Mouse (Mus musculus): ENCODE measurements around the gene Nop2. TPM values are rescaled to one million over a fixed set of nuclear protein-coding genes. Genes with fewer than 3 reads are reported as not detected.

Gene Nop2
- polyA plus RNA-seq, 1 experiment from 2014 or later: 54.4 TPM

DNA sequence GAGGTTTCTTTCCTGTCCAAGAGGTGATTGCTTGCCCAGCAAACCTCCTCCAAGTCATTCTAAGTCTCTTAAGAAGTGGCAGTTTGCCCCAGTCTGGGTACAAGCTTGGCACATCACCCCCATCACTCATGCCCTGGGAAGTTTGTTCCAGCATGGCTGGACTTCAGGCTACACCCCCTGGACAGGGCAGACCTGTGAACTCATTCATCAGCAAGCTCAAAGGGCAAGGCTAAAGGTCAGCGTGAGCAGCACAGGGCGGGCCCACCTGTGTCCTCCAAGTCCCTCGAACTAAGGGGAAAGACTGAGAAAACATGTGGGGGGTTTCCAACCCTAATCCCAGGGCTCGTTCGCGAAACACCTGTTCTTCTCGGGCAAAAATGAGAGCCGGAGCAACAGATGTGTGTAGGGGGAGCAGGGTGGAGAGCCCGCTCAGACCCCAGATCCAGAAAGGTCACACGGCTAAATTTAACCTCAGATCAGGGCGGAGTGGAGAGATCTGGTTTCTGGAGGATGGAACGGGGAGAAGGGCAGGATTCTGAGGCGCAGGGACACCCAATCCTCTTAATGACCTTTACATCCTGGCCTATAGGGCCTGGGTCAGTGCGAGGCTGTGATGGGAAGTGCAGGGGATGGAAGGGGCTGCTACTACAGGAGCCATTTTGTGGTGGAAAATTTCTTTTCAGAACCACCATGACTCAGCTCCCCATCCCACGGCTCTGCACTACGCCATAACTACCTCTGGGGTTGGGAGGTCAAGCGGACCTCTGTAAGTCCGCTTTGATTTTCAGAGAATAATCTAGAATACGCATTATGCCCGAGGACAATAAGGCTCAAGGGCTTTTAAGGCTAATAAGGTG is 32.3 kb downstream of the Nop2 start:
- Histone ChIP-seq H3K4me1 (replicated peaks; ENCODE audit: control insufficient read depth, insufficient read depth, low read length) (peaks cover 33% of the 10 kb centered on the region), H3K9ac (replicated peaks; ENCODE audit: low read depth, low read length) (peak overlapping the region; percentile 96), H3K4me3 (replicated peaks; ENCODE audit: low read length) (peak overlapping the region; percentile 93), H3K27me3 (replicated peaks; ENCODE audit: control insufficient read depth, insufficient read depth, low read length) (no peaks in the 10 kb centered on the region), H3K27ac (ENCODE audit: low read length) (peak overlapping the region; percentile 91), H3K4me2 (ENCODE audit: low read length) (peak overlapping the region; percentile 96), H3K9me3 (ENCODE audit: control insufficient read depth, low read length) (no peaks in the 10 kb centered on the region), H3K36me3 (ENCODE audit: control insufficient read depth, insufficient read depth) (peaks cover 19% of the 10 kb centered on the region)
- 3% methylated on average over 20 of the region's 20 CpGs for WGBS
- ATAC-seq: no peak

DNA sequence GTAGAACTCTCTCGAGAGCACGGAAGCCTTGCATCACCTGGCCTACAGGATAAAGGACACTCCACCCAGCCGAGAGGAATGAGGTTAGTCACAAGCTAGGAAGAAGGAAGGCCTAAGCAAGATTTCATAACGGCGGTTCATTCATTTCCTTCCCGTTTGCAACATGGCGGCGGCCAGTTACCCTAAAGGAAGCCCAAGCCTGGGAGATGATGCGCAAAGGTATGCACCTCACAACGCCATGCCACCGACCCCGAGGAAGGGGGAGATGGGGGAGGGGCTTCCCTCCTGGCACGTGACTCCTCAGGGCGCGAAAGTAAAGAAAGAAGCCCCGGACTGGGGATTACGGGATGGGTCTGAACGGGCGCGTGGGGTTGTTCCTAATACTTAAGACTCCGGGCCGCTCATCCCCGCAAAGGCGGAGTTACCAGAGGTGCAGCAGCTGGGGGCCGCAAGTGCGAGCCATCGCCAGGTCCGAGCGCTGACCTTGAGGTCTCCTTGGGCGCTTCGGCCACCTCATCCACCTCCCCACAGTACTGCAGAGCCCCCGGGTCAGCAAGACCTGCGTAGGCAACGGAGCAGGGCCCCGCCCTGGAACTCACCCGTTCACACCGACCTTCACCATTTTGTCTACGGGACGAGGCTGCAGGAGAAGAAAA is 33.1 kb downstream of the Nop2 start:
- Histone ChIP-seq H3K36me3 (ENCODE audit: control insufficient read depth, insufficient read depth) (peaks cover 23% of the 10 kb centered on the region), H3K4me3 (replicated peaks; ENCODE audit: low read length) (peak overlapping the region; percentile 93), H3K4me2 (ENCODE audit: low read length) (peak overlapping the region; percentile 96), H3K9ac (replicated peaks; ENCODE audit: low read depth, low read length) (peak overlapping the region; percentile 96), H3K4me1 (replicated peaks; ENCODE audit: control insufficient read depth, insufficient read depth, low read length) (peaks cover 33% of the 10 kb centered on the region), H3K9me3 (ENCODE audit: control insufficient read depth, low read length) (no peaks in the 10 kb centered on the region), H3K27ac (ENCODE audit: low read length) (peak overlapping the region; percentile 91), H3K27me3 (replicated peaks; ENCODE audit: control insufficient read depth, insufficient read depth, low read length) (no peaks in the 10 kb centered on the region)
- WGBS: under 1% methylated on average over 39 of the region's 39 CpGs
- ATAC-seq: peak; percentile 17

DNA sequence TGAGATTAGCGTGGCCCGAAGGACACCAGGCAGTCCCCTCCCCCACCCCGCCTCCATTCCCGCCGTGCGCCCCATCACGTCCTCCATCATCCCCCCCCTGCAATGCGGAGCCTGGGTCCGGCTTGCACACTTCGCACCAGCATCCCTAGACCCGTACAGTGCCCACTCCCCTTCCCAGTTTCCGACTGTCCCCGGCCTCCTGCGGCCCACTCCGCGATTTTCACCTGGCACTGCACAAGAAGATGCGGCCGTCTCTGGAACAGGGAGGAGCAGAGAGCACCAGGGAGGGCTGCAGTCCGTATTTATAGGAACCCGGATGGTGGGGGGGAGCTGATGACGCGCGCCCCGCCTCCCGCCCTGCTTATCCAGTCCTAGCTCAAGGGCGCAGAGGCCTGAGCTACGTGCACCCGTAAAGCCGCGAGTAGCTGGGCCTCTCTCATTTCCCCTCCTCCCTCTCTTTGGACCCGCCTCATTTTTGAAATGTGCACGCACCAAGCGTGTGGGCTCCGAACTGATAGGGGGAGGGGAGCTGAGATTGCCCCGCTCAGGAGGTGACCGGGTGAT is 33.7 kb downstream of the Nop2 start:
- H3K36me3 ChIP-seq (ENCODE audit: control insufficient read depth, insufficient read depth): peaks cover 22% of the 10 kb centered on the region
- 0% methylated on average over 35 of the region's 36 CpGs for WGBS
- peak; percentile 93 for ATAC-seq

DNA sequence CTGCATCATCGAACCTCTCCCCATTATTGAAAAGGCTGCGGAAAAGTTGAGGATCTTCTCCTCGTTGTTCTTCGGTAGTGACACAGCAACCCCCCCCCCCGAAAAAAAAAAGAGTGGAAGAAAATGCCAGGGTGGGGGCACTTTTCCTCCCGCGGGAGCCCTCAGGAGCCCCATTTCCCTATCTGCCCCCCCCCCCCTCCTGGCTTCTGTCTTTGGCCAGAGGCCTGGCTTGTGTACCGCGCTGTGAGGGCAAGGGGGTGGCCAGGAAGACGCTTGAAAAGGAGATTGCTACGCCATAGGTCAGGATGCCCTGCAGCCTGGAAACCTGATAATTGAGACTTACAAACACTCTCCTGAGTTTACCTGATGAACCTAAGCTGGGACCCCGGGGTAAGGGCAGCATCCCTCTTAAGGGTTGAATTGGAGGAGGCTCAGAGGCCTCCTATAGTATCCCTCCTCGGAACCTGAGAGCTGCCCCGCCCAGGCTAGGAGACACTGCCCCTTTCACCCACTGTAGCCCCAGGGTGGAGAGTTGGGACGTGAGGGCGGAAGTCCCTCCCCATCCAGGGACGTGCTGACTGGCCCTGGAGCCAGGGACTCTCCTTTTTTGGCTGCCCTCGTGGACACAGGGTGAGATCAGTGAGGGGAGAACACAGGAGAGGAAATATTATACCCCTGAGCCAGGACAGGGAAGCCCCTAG is 34.5 kb downstream of the Nop2 start, which contains the start of gene Gapdh:
Gene Gapdh, minus strand, starts transcription at position 417 of the 701 bp plus-strand sequence.
- ATAC-seq: peak; percentile 5; the same call in 1 of the 2 replicates
- Histone ChIP-seq H3K9me3 (ENCODE audit: control insufficient read depth, low read length) (no peaks in the 10 kb centered on the region), H3K36me3 (ENCODE audit: control insufficient read depth, insufficient read depth) (peaks cover 23% of the 10 kb centered on the region)

More for the DNA sequence above, 33.7 kb downstream of the Nop2 start:
- Histone ChIP-seq H3K4me3 (replicated peaks; ENCODE audit: low read length) (peak overlapping the region; percentile 93), H3K27ac (ENCODE audit: low read length) (peak overlapping the region; percentile 91), H3K4me2 (ENCODE audit: low read length) (peak overlapping the region; percentile 96), H3K9me3 (ENCODE audit: control insufficient read depth, low read length) (no peaks in the 10 kb centered on the region), H3K9ac (replicated peaks; ENCODE audit: low read depth, low read length) (peak overlapping the region; percentile 96), H3K27me3 (replicated peaks; ENCODE audit: control insufficient read depth, insufficient read depth, low read length) (no peaks in the 10 kb centered on the region), H3K4me1 (replicated peaks; ENCODE audit: control insufficient read depth, insufficient read depth, low read length) (peaks cover 33% of the 10 kb centered on the region)

DNA sequence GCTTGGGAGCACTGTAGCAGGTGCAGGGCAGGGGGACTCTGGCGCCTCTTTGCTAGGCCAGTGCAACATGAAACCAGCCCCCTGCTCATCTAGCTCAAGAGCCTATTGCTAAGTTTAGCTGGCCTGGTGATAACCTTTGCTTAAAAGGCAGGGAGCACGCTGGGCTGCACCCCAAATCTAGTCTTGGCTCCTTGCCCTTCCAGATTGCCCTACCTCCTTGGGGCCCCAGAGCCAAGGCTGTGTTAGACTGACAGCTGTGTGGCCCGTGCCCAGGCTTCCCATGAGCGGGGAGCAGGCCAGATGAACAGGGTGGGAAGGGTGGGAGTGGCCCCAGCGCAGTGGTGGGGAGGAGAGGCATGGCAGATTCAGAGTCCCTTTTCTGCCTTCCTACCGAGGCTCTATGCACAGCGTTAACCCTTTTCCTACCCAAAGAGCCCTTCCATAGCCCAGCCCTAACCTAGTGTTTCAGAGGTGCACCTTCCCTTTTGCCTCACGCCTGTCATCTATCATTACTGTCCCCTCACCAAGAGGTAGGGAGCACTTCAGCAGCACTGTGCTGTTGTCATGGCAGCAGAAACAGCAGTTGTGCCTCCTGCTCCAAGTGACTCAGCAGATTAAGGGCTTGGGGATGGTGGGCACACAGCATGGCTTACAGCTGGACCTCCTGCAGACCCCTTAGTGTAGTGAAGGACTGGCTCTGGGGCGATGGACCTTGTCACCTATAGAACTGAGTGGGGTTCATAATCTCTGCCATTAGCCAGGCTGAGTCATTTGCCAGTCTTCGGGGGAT is 35.3 kb downstream of the Nop2 start:
- 12% methylated on average over 10 of the region's 10 CpGs for WGBS
- Histone ChIP-seq H3K9me3 (ENCODE audit: control insufficient read depth, low read length) (no peaks in the 10 kb centered on the region), H3K9ac (replicated peaks; ENCODE audit: low read depth, low read length) (peak overlapping the region; percentile 96), H3K4me1 (replicated peaks; ENCODE audit: control insufficient read depth, insufficient read depth, low read length) (peaks cover 26% of the 10 kb centered on the region), H3K36me3 (ENCODE audit: control insufficient read depth, insufficient read depth) (peaks cover 29% of the 10 kb centered on the region), H3K27me3 (replicated peaks; ENCODE audit: control insufficient read depth, insufficient read depth, low read length) (no peaks in the 10 kb centered on the region), H3K4me3 (replicated peaks; ENCODE audit: low read length) (no peak overlapping the region; the same call in 1 of the 2 replicates), H3K27ac (ENCODE audit: low read length) (peak overlapping the region; percentile 91), H3K4me2 (ENCODE audit: low read length) (peak overlapping the region; percentile 96)
- ATAC-seq: 0 out of 2 replicates have a peak, but pooled peaks have one; percentile 7

More for the DNA sequence above, 34.5 kb downstream of the Nop2 start, which contains the start of gene Gapdh:
- peak within 1 kb of the TSS; percentile 96 for H3K4me2 ChIP-seq (ENCODE audit: low read length)
- under 1% methylated on average over 18 of the region's 18 CpGs for WGBS
- H3K27me3 ChIP-seq (replicated peaks; ENCODE audit: control insufficient read depth, insufficient read depth, low read length): no peaks in the 10 kb centered on the region
- peak within 1 kb of the TSS; percentile 93 for H3K4me3 ChIP-seq (replicated peaks; ENCODE audit: low read length)
- H3K9ac ChIP-seq (replicated peaks; ENCODE audit: low read depth, low read length): peak within 1 kb of the TSS; percentile 96
- peak within 1 kb of the TSS; percentile 91 for H3K27ac ChIP-seq (ENCODE audit: low read length)
- peaks cover 33% of the 10 kb centered on the region for H3K4me1 ChIP-seq (replicated peaks; ENCODE audit: control insufficient read depth, insufficient read depth, low read length)

DNA sequence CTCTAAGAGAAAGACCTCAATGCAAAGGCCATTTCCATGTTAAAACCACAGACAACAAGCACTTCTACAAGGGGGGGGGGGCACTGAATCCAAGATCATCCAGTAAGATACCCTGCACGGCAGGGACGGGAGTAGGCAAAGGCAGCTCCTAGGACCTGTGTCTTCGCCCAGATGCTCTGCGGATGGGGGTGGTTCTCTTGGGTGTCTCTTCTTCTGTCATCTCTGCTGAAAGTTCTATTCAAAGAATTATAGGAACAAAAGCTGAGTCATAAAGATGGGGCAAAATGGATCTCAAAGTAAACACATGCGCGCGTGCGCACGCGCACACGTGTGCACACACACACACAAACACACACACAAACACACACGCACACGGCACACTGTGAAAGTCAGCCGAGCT is 36.4 kb downstream of the Nop2 start:
- Histone ChIP-seq H3K9me3 (ENCODE audit: control insufficient read depth, low read length) (no peaks in the 10 kb centered on the region), H3K4me3 (replicated peaks; ENCODE audit: low read length) (no peak overlapping the region), H3K27ac (ENCODE audit: low read length) (no peak overlapping the region), H3K36me3 (ENCODE audit: control insufficient read depth, insufficient read depth) (peaks cover 38% of the 10 kb centered on the region), H3K27me3 (replicated peaks; ENCODE audit: control insufficient read depth, insufficient read depth, low read length) (no peaks in the 10 kb centered on the region), H3K4me1 (replicated peaks; ENCODE audit: control insufficient read depth, insufficient read depth, low read length) (peaks cover 26% of the 10 kb centered on the region), H3K4me2 (ENCODE audit: low read length) (no peak overlapping the region), H3K9ac (replicated peaks; ENCODE audit: low read depth, low read length) (no peak overlapping the region)
- 91% methylated on average over 14 of the region's 14 CpGs for WGBS
- no peak for ATAC-seq

DNA sequence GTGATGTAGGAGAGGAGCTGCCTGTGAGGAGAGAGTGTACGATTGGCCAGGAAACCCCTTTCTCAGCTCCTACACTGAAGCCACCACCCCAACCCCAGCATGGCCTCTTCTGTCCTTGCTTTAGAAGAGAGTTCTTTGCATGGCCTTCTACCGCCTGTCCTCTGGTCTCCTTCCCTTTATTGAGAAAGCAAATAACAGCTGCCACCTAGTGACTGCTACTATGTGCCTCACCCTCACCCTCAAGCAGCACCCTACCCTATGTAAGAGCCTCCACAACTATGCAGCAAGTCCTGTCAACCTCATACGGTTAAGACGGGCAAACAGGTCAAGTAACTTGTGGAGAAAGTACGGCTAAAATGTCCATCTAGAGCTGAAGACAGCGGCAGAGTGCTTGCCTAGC is 38.5 kb downstream of the Nop2 start:
- Histone ChIP-seq H3K4me2 (ENCODE audit: low read length) (no peak overlapping the region), H3K9ac (replicated peaks; ENCODE audit: low read depth, low read length) (no peak overlapping the region), H3K36me3 (ENCODE audit: control insufficient read depth, insufficient read depth) (peaks cover 54% of the 10 kb centered on the region), H3K27me3 (replicated peaks; ENCODE audit: control insufficient read depth, insufficient read depth, low read length) (no peaks in the 10 kb centered on the region), H3K9me3 (ENCODE audit: control insufficient read depth, low read length) (no peaks in the 10 kb centered on the region), H3K4me3 (replicated peaks; ENCODE audit: low read length) (no peak overlapping the region), H3K4me1 (replicated peaks; ENCODE audit: control insufficient read depth, insufficient read depth, low read length) (peaks cover 13% of the 10 kb centered on the region), H3K27ac (ENCODE audit: low read length) (no peak overlapping the region)
- 89% methylated on average over 6 of the region's 6 CpGs for WGBS
- ATAC-seq: no peak

DNA sequence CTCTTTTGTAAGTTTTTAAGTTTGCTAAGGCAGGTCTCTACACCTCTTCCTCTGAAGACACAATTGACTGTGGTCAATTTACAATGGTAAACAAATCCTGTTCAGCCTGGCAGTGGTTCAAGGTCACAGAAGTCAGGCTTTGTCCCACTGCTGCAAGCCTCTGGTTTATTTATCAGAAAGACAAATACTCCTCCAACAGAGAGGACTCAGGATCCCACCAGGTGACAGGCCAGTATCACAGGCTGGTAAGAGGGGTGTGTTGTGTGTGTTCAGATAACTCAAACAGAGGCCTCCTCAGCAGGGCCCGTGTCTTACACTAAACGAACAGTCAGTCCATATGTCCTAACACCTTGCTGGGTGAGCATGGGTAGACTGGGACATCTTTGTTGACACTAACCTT is 40.8 kb downstream of the Nop2 start:
- no peak overlapping the region for H3K4me3 ChIP-seq (replicated peaks; ENCODE audit: low read length)
- 98% methylated on average over 2 of the region's 2 CpGs for WGBS
- no peak overlapping the region for H3K9ac ChIP-seq (replicated peaks; ENCODE audit: low read depth, low read length)

More for the DNA sequence above, 40.8 kb downstream of the Nop2 start:
- Histone ChIP-seq H3K36me3 (ENCODE audit: control insufficient read depth, insufficient read depth) (peaks cover 71% of the 10 kb centered on the region), H3K27ac (ENCODE audit: low read length) (no peak overlapping the region), H3K4me2 (ENCODE audit: low read length) (no peak overlapping the region), H3K9me3 (ENCODE audit: control insufficient read depth, low read length) (no peaks in the 10 kb centered on the region), H3K27me3 (replicated peaks; ENCODE audit: control insufficient read depth, insufficient read depth, low read length) (no peaks in the 10 kb centered on the region), H3K4me1 (replicated peaks; ENCODE audit: control insufficient read depth, insufficient read depth, low read length) (peaks cover under 1% of the 10 kb centered on the region)
- ATAC-seq: no peak
